Comparison of ENCODE assay signal across 8 mouse cellular contexts in genomic region chr13:52765508-52766181, GRCm38 (mm10).
DNase-seq lines count a peak whose midpoint lies in the region; ATAC-seq and TF ChIP-seq lines count a peak whose summit lies in the region.

No protein-coding gene starts in this region.

- no peak for TF ChIP-seq POLR2A in heart, adult 2 months (IDR thresholded peaks at IDR 0.05; ENCODE audit: insufficient read depth, low read depth, low read length)

- H3K4me1 ChIP-seq in forebrain, embryonic 12.5 days: peaks cover 14% of the 10 kb centered on the region; the same call in 1 of the 2 replicates
- H3K4me1 ChIP-seq in forebrain, embryonic 11.5 days (replicated peaks; ENCODE audit: control insufficient read depth, insufficient read depth, low read length): no peaks in the 10 kb centered on the region; the same call in 1 of the 2 replicates
- H3K4me1 ChIP-seq in heart, adult 2 months (ENCODE audit: control insufficient read depth, insufficient read depth, low read length): peaks cover 9% of the 10 kb centered on the region
- peaks cover 13% of the 10 kb centered on the region; the same call in 1 of the 2 replicates for H3K4me1 ChIP-seq in lung, postnatal 0 days (ENCODE audit: insufficient read depth, low read depth, low read length)

- H3K27me3 ChIP-seq in forebrain, embryonic 12.5 days: peaks cover 6% of the 10 kb centered on the region; the same call in 1 of the 2 replicates
- H3K27me3 ChIP-seq in forebrain, embryonic 11.5 days (ENCODE audit: control insufficient read depth, insufficient read depth, low read length): no peaks in the 10 kb centered on the region
- no peaks in the 10 kb centered on the region for H3K27me3 ChIP-seq in heart, adult 2 months (ENCODE audit: control insufficient read depth, insufficient read depth, low read length)
- no peaks in the 10 kb centered on the region for H3K27me3 ChIP-seq in lung, postnatal 0 days (replicated peaks; ENCODE audit: insufficient read depth, low read length)

- no peaks in the 10 kb centered on the region for H3K9me3 ChIP-seq in forebrain, embryonic 12.5 days
- H3K9me3 ChIP-seq in forebrain, embryonic 11.5 days (ENCODE audit: control insufficient read depth, low read length): no peaks in the 10 kb centered on the region
- no peaks in the 10 kb centered on the region for H3K9me3 ChIP-seq in lung, postnatal 0 days (ENCODE audit: low read length)

- intact Hi-C loops in heart, adult 2 months (cut with DNase I): no loop called here

- no peak overlapping the region for H3K9ac ChIP-seq in forebrain, embryonic 12.5 days
- no peak overlapping the region for H3K9ac ChIP-seq in forebrain, embryonic 11.5 days (ENCODE audit: low read length)
- no peak overlapping the region for H3K9ac ChIP-seq in heart, adult 2 months (ENCODE audit: low read depth, low read length)
- no peak overlapping the region for H3K9ac ChIP-seq in lung, postnatal 0 days (replicated peaks; ENCODE audit: low read depth)

- no peaks in the 10 kb centered on the region for H3K79me2 ChIP-seq in heart, adult 2 months (replicated peaks; ENCODE audit: control insufficient read depth, insufficient read depth, low read length)

- H3K36me3 ChIP-seq in forebrain, embryonic 12.5 days (replicated peaks): no peaks in the 10 kb centered on the region
- no peaks in the 10 kb centered on the region for H3K36me3 ChIP-seq in forebrain, embryonic 11.5 days (ENCODE audit: control insufficient read depth, insufficient read depth, low read length)
- no peaks in the 10 kb centered on the region for H3K36me3 ChIP-seq in heart, adult 2 months (ENCODE audit: control insufficient read depth, insufficient read depth, low read length)
- H3K36me3 ChIP-seq in lung, postnatal 0 days (ENCODE audit: insufficient read depth, low read length): no peaks in the 10 kb centered on the region

- DNase-seq in forebrain, embryonic 11.5 days (ENCODE audit: low spot score): no peak
- peak; percentile 48 for DNase-seq in embryo, embryonic 10.5 days (ENCODE audit: low spot score)
- peak; percentile 35 to 68 for DNase-seq in heart, adult 2 months
- DNase-seq in kidney, postnatal 4 days: peak; percentile 50 to 65
- peak; percentile 95 for DNase-seq in lung, postnatal 0 days (ENCODE audit: low spot score)
- DNase-seq in right cerebral cortex, postnatal 36 days (ENCODE audit: low spot score in 2 of 2): peak; percentile 30 to 44
- DNase-seq in thymus, postnatal 4 days: no peak

- no peak overlapping the region for H3K4me3 ChIP-seq in forebrain, embryonic 12.5 days (replicated peaks)
- no peak overlapping the region for H3K4me3 ChIP-seq in forebrain, embryonic 11.5 days (ENCODE audit: low read depth, low read length)
- no peak overlapping the region for H3K4me3 ChIP-seq in heart, adult 2 months
- H3K4me3 ChIP-seq in lung, postnatal 0 days (ENCODE audit: low read depth, low read length): no peak overlapping the region

- no peak for ATAC-seq in forebrain, embryonic 12.5 days (ENCODE audit: low FRiP score)
- no peak for ATAC-seq in forebrain, embryonic 11.5 days (replicated peaks; ENCODE audit: low FRiP score)
- ATAC-seq in lung, postnatal 0 days: peak; percentile 84

- TF ChIP-seq EP300 in heart, adult 2 months (IDR thresholded peaks at IDR 0.05; ENCODE audit: insufficient read depth, low read depth, low read length): 0 out of 2 replicates have a peak, but pooled peaks have one; percentile 39
- TF ChIP-seq EP300 in lung, postnatal 0 days (IDR thresholded peaks at IDR 0.05): peak; percentile 79

- H3K27ac ChIP-seq in forebrain, embryonic 12.5 days: peak overlapping the region; percentile 48; the same call in 1 of the 2 replicates
- no peak overlapping the region for H3K27ac ChIP-seq in forebrain, embryonic 11.5 days (ENCODE audit: low read depth, low read length)
- H3K27ac ChIP-seq in heart, adult 2 months: peak overlapping the region; percentile 73
- 0 out of 2 replicates have a peak overlapping the region, but pooled peaks have one; percentile 26 for H3K27ac ChIP-seq in lung, postnatal 0 days (ENCODE audit: low read length)

- 41% methylated on average over 13 of the region's 13 CpGs for WGBS in forebrain, embryonic 12.5 days
- WGBS in forebrain, embryonic 11.5 days: 67% methylated on average over 13 of the region's 13 CpGs
- 7% methylated on average over 13 of the region's 13 CpGs for WGBS in heart, adult 2 months
- 16% methylated on average over 13 of the region's 13 CpGs for WGBS in lung, postnatal 0 days

- H3K4me2 ChIP-seq in forebrain, embryonic 12.5 days: no peak overlapping the region
- no peak overlapping the region for H3K4me2 ChIP-seq in forebrain, embryonic 11.5 days (ENCODE audit: low read depth, low read length, severe bottlenecking)
- H3K4me2 ChIP-seq in lung, postnatal 0 days (replicated peaks; ENCODE audit: low read depth, low read length): no peak overlapping the region

- TF ChIP-seq CTCF in heart, adult 2 months (IDR thresholded peaks at IDR 0.05): no peak
- no peak for TF ChIP-seq CTCF in lung, postnatal 0 days (IDR thresholded peaks at IDR 0.05)

Comparison
In these comparisons a context has a peak if more than half of its experiments do, and no peak if none do; other contexts are left out.
1. DNase-seq: peak in embryo, embryonic 10.5 days (single experiment), heart, adult 2 months (2 of 2), kidney, postnatal 4 days (2 of 2), lung, postnatal 0 days (single experiment) and right cerebral cortex, postnatal 36 days (2 of 2); none in forebrain, embryonic 11.5 days (single experiment) and thymus, postnatal 4 days (single experiment).